Mouse (Mus musculus) right cerebral cortex, postnatal 14 days (tissue): ENCODE data around the gene Mcm3.
"Not testable (repeated sequence)": the region's sequence is repeated elsewhere in the genome, so short reads cannot be mapped to it uniquely, and the experiment has no call there.

Experiments
- DNase-seq: peaks from one replicate; pipeline ENCODE4 v3.0.0; 2022

Mcm3 gene

DNA sequence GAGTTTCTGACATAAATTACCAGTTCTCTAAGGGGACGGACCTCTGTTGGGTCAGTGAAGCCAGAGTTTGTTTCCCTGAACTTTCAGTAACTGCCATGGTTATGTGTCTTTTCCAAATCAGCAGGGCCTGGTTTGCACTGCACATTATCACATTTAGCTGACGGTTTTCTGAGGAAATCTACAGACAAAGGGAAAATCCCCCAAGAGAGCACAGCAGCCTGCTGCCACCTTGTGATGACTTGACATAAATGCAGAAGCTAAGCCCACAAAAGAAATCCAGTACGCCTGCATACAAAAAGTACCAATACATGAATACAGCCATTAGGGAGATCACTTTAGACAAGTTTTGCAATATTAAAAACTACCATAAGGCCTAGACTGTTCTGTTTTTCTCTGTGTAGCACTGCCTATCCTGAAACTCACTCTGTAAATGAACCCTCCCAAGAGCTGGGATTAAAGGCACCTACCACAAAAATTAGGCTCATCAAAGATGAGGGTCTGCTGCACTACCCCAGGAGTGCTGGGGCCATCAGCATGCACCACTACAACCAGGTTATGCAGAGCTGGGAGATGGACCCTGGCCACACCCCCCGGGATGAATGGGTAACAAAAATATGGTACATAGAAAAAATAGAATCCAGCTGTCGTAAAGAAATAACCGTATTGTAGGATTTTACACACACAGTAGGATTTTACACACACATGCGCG lies 18.3 kb downstream of the Mcm3 start:
- peak; percentile 29 for DNase-seq

DNA sequence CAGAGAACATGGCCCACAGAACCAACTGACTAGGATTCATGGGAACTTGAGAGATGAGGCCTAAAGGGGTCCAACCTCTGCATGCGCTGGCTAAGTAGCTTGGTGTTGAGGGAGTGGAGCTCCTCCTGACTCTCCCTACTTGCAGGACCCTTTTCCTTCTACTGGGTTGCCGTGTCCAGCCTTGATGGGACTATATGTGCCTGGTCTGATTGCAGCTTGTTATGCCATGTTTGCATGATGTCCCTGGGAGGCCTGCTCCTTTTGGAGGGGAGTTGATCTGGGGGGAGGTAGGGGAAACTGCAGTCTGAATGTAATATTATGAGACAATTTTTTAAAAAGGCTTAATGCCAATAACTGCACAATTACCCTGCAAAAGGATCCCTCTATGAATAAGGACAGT lies 18.8 kb downstream of the Mcm3 start:
- no peak for DNase-seq

DNA sequence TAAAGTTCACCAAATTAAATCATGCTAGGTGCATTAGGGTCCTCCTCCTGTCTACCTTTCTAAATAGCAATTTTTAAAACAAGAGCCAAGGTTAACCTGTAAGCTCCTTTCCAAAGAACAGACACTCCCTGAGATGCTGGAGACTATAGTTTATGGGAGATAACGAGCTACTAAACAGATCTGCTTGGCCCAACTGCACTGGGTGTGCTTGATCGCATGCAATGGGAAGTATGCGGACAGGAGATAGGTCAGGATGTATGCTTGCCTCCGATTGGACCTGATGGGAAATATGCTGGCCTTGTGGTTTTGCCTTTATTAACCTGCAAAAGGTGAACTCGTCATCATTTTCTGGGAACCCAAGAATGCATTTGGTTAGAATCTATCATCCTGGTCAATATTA lies 24.9 kb downstream of the Mcm3 start:
- no peak for DNase-seq

DNA sequence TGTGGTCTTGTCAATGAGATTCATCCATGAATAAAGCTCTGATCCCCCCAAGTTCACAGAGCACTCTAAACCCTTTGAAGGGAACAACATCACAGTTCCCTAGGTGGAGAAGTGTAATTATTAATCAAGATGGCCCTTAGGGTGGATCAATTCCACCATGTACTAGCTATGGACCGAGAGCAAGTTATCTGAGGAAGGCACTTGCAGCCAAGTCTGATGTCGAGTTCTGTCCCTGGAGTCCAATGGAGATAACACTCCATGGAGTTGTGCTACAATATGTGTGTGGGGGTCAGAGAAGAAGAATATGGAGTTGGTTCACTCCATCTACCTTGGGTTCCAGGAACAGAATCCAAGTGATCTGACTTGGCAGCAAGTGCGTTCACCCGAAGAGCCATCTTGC lies 25.4 kb downstream of the Mcm3 start:
- no peak for DNase-seq

DNA sequence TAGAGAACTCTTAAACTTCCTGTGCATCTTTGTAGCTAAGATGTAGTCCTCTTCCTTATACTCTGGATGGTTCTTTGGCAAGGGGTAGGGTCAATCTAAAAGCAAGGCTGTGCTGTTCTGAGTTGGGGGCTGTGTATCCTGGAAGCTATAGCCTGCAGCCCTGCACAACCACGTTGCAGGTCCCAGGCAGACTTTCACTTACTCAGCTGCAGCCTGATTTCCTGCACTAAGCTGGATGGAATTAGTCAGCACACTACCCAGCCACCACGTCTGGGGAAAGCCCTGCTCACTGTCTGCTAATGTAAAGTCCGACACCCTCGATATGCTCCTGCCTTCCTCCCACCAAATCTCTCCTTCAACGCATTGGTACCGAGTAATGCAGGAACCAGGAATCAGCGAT lies 28.7 kb downstream of the Mcm3 start:
- DNase-seq, result no peak

DNA sequence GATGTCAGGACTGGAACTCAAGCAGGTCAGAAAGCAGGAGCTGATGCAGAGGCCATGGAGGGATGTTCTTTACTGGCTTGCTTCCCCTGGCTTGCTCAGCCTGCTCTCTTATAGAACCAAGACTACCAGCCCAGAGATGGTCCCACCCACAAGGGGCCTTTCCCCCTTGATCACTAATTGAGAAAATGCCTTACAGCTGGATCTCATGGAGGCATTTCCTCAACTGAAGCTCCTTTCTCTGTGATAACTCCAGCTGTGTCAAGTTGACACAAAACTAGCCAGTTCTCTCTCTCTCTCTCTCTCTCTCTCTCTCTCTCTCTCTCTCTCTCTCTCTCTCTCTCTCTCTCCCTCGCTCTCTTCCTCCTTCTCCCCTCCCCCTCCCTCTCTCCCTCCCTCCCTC lies 29.6 kb downstream of the Mcm3 start, which contains the start of gene Il17f:
Gene Il17f (minus strand): TSS at position 101 of the 400 bp plus-strand sequence.
- DNase-seq, result not testable (repeated sequence)

DNA sequence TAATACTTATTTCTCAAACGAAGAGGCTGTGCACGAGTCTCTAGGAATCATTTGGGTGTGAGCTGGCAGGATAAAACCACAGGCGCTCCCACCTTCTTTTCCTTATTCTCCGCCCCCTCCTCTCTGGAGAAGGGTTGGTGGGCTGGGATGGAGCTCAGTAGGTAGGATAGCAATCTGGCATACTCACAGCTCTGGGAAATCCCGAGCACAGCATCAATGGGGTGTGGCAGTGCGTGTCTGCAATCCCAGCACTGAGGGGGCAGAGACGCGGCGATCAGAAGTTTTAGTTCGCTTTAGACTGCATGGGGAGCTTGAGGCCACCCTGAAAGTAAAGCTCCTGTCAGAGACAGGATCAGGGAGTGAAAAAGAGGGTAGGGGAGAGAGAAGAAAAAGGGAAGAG lies 31.7 kb downstream of the Mcm3 start:
- no peak for DNase-seq

DNA sequence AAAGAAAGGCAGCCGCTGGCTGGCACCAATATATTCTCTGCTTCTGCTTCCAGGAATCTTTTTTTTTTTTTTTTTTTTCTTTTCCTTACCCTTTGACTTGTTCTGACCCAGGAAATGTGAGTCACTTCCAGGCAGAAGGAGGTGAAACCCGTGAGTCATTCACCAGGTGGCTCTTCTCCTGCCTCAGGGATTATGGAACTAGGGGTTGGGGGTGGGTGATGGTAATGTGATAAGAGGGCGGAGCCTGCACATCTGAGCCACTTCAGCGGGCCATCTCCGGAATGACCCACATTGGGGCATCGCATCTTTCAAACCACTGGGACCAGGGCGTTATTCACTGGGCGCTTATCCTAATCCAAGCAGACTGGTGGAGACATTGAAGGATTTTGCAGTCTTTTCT lies 33.1 kb downstream of the Mcm3 start:
- no peak for DNase-seq

DNA sequence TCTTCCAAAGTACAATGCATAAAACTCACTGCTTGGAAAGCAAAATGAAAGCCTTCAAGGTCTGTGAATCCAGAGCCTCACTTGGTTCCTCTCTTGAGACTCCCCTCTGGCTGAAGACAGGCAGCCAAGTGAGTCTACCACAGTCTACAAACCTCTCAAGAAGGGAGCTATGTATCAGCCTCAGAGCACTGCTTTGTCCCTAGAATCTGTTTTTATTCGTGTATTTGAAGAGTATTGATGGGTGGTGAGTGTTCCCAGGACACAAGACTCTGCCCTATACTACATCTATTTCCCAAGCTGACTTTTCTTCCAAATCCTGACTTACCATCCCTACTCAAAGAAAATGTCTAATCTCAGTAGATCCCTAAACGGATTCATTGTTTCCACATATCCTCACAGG lies 41.7 kb downstream of the Mcm3 start:
- no peak for DNase-seq

DNA sequence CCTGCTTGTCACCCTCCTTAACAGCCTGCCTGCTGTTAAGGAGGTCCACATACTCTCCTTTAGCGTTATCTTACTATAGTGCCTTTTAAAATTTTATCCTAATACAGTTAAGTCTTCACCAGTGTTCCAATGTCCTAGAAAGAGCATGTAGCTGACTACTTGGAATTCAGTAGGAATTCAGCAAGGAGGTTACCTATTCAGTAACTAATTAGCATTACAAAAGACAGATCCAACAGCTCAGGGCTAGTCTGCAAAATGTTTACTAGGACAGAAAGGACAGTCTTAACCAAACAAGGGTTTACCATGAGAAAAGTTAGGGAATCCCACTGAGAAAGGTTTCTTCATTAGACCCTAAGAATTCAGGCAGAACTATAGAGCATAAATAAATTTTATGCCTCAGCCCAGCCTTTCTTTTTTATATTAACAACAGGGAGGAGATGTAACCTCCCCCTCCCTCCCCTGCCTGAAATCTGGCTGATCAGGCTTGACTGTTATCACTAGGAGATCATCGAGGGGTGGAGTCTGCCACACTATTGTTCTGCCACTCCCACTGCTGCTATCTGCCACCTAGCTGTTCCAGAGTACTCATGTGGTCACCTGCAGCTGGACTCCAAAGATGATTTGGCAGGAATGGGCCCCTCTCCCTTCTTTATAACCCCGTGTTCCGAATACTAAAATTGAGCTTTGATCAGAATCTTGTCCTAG lies 45.9 kb downstream of the Mcm3 start:
- not testable (repeated sequence) for DNase-seq

DNA sequence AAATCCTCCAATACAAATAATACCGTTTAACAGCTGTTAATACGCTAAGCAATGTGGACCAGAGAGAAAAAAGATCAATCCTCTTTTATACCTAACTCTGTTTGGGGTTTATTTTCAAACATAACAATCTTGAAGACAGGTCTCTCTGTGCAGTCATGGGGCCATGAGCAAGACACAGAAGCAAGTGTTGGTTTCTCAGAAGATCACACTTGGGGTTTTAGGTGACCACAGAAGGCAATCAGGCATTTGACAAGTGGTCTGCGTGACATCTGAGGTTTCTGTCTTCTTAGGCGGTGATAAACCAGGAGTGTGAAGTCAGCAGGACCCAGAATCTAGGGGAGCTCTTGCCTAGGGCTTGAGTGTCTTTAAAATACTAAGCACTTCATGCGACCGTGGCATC lies 53.6 kb downstream of the Mcm3 start:
- no peak for DNase-seq

DNA sequence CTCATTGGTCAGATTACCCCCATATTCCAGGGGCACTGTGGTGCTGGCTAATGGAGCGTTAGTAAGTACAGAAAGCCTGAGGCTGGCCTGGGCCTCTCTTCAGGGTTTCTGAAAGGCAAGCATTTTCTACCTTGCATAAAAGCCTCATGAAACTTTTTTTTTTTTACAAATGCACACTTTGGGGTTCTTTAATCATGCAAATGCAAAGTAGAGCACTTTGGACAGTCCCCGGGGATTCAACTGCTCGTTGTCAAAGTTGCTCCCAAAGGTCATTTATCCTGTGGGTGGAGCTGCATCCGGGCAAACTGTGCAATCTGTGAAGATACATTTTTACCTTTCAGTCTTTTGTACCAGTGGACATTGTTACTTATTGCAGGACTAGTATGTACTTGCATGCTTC lies 58.7 kb downstream of the Mcm3 start:
- DNase-seq, result no peak

DNA sequence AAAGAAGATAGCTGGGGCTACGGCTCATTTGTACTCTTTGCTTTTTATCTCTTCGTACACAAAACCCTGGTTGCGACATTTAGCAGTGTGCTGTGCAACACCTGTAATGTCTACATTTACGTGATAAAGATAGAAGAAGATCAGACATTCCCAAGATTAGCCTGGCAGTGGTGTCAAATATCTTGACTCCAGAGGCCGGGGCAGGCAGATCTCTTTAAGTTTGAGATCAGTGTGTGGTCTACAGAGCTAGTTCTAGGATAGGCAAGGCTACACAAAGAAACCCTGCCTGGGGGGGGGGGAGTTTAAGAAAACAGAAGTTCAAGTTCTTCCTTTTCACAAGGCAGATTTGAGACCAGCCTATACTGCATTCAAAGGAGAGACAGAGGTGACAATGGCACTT lies 59.8 kb downstream of the Mcm3 start:
- no peak for DNase-seq

DNA sequence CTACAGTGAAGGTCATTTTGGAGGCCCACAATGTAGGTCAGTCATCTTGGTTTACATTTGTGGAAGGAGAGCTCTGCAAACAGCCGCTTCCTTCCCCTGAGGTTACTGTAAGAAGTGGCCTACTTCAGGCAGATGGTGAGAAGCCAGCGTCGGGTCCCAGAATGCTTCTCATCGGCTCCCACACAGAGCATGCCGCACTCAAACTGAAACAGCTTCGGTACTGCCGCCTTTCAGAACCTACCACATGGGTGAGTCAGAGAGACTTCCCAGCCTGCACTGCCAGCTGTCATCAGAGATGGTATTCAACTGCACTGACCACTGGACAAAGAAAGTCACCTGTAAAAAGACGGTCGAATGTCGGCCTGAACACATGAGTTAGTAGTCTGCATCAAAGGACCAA lies 60.3 kb downstream of the Mcm3 start:
- DNase-seq, result peak; percentile 31

DNA sequence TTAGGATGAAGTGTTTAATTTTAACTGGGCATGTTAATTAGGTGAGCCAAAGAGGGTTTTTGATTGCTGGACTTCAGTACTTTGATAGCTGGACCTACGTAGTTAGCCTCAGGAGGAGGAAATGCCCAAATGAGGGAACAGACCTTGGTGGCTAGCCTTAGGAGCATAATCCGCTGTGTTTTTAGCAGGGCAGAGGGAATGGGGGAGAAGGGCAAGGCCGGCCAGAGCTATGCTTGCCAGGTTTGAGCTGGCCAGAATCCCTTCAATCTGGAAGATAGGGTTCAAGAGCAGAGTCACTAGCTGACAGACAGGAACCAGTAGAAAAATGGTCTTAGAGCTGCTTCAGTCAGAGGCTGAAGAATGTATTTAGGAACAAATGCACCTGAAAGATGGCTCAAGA lies 62.5 kb downstream of the Mcm3 start:
- DNase-seq, result no peak

DNA sequence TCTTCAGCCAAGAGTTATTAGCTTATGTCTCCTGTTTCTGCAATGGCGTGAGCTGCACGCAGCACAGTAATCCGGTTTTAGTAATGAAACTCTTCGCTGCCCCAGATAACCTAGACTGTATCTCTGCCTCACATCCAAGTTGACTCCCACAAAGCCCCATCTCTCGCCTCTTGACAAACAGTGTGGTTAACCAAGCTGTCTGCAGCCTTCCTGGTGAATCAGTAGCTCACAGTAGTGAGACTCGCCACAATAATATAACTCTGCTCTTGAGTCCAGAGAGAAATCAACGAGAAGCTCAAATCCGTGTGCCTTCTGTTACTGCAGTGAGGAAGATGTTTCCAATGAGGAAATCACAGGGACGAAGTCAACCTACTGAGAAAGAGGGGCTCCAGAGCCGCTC lies 65.7 kb downstream of the Mcm3 start:
- no peak for DNase-seq
